Mouse (Mus musculus) frontal cortex, adult (tissue): ENCODE results near the gene Alpk3.

Experiments
- ATAC-seq: cut with Nextera tagmentation; 2 replicates; pipeline ENCODE4 v1.9.2; 2017; ENCODE audit warnings: mild to moderate bottlenecking, moderate library complexity, mixed read lengths; ENCODE audit not compliant: low TSS enrichment

The Alpk3 gene

DNA sequence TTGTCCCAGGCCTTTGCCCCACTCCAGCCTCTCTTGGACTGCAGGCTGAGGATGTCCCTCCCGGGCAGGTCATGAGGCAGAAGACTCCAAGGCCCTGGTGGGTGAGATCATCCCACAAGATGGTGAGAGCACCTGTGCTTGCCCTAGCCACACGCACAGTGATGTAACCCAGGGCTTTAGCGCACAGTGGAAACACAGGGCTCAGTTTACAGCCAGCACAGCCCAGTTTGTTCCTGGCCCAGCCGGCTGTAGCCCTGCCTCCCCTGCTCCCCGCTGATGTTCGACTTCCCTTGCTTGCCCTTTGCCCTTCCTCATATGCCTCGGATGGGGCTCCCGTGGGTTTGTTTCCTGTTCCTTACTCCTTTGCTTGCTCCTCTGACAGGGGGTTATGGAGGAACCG lies 17.1 kb downstream of the Alpk3 start:
- ATAC-seq = no peak

DNA sequence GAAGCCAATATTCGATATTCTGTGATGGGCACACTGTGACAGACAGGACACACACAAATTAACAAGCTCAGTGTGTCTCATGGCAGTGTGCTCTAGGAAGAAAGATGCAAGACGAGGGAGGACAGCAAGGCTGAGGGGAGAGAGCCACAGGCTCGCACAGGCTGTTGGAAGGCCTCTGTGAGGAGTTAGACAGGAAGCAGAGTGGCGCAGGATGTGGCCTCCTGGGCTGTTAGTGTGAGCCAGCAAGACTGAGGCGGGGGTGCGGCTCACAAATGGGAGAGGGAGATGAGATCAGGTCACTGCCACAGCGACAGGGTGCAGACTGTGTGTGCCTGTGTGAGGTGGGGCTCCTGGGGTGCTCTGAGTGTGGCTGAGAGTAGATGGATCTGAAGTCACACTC lies 17.9 kb downstream of the Alpk3 start:
- no peak for ATAC-seq

DNA sequence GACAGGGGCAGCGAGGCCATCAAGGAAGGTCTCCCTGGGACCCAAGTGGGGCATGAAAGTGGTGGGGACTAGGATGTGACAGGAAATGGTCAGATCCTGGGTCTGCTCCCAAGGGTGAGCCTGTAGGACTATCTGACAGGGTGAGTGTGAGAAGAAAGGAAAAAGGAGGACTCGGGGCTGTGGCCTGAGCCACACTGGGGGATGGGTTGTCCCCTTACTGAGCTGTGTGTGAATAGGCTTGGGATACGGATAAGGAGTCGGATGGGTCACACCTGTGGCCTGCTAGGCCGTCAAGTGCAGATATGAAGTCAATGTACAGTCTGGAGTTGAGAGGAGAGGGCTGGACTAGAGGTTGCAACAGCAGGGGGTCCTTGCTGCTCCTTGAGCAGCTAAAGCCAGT lies 18.3 kb downstream of the Alpk3 start:
- no peak for ATAC-seq

DNA sequence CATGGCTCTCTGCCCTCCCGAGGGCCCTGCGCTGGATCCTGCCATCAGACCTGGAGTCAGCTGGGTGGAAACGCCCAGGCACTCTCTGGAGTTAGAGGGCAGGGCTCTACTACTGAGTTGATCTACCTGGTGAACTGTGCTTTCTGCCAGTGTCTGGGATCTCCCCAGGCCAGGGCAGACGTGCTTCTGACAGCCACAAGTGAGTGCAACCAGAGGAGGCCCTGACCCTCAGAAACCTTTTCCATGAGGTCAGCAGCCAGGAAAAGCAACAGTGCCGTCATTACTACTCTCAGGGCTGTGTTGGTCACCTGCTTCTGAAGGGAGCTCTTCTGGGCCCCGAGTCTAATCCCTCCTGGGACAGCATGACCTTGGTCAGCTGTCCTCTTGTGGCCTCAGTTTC lies 19.6 kb downstream of the Alpk3 start:
- ATAC-seq = no peak

DNA sequence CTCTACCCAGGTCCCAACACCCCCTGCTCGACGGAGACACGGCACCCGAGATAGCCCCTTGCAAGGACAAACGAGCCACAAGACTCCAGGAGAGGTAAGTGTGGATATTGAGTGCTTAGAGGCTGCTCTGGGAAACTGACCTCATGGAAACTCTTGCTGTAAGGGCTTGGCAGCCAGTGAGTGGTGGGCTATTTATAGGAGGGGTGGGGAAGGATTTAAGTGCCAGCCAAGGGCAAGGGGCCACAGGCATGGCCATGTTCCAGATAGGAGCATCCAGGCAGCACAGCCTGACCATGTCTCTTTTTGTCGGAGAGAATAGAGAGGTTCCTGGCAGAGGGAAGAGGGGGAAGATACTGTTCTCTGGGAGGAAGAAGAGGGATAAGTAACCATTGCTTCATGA lies 21.3 kb downstream of the Alpk3 start:
- no peak for ATAC-seq

DNA sequence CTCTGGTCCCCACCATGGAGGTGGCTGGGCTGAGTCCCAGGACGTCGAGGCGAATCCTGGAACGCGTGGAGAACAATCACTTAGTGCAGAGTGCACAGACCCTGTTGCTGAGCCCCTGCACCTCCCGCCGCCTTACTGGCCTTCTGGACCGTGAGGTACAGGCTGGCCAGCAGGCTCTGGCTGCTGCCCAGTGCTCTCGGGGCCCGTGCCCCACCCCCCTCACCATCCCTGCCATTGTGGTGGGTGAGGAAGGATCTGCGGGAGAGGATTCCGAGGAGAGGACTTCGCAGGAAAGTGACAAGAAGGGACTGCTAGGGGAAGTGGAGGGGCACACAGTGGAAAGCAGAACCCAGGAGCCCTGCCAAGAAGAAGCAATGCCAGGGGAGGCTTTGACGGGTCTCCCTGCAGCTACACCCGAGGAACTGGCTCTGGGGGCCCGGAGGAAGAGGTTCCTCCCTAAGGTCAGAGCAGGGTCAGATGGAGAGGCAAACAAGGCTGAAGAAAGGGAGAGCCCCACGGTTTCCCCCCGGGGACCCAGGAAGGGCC lies 36.1 kb downstream of the Alpk3 start:
- no peak for ATAC-seq

DNA sequence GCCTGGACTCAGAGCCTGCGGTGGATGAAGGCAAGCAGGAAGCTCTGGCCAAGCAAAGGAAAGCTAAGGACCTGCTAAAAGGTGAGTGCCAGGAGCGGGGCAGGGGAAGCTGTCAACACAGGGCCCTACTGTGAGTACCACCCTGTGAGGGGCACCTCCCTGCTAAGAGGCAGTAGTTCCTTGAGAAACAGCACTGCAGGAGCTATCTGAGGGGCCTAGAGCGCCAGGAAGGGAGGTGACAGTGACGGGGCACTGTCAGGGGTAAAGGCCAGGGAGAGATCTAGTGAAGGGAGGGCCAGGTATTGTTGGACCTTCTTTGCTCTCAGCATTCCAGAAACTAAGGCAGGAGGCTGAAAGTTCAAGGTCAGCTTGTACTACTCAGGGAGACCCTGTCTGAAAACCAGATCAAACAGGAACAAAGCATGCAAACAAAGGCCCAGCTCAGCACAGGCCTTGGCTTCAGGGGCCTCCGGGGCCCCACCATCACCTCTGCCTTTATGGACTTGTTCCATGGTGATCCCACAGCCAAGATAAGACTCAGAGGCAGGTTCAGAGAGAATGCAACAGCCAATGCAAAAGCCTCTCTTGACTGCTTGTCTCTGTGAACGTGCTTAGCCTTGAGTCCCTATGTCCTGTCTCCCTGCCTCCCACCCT lies 36.8 kb downstream of the Alpk3 start:
- no peak for ATAC-seq

DNA sequence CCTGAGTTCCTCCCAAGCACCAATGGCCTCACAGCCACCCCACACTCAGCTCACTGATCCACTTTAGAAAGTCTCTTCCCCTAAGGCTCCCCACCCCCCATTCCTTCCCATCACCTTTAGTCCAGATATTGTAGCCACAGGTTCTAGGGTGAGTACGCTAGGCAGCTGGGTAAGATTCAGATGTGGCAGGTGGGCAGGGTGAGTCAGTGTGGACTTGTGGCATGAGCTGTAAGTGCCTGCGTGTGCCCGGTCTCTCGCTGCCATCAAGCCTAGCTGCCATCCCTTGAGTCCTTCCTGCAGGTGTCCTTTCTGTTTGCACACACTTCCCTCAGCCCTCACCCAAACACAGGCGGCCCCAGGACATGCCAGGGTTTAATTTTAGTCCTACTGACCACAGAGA lies 42.9 kb downstream of the Alpk3 start:
- ATAC-seq = no peak

DNA sequence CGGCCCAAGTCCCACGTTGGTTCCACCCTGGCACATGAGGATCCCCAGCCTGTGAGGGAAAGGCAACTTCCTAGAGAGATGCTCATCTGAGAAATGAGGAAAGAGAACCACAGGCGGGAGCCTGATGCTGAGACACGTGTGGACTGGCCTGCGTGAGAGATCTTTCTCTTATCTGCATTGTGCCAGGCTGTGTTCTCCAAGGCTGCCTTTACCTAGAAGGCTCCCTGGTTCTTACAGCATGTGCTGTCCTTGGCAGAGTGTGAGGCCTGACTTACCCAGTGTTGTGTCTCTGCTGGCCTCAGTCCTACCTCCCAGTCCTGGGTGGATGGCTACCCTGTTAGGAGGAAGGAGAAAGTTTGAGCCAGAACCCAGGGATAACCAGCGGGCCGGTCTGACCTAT lies 45.5 kb downstream of the Alpk3 start:
- no peak for ATAC-seq

DNA sequence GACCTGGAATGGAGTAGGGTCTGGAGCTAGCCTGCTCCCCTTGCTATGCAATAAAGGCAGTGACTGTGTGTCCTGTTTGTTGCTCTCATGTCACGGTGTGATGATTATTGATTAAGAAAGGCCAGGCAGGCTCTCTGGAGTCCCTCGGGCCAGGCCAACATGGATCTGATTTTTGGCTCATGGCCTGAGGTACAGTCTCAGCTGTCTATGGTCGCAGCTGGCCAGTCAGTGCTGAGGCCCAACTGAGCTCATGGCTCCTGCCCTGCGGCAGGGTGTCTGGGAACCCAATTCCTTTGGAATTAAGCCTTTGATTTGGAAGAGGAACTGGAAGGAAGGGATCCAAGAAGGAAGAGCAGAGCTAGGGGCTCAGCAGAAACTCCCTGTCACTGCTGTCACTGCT lies 48.1 kb downstream of the Alpk3 start:
- ATAC-seq = no peak

DNA sequence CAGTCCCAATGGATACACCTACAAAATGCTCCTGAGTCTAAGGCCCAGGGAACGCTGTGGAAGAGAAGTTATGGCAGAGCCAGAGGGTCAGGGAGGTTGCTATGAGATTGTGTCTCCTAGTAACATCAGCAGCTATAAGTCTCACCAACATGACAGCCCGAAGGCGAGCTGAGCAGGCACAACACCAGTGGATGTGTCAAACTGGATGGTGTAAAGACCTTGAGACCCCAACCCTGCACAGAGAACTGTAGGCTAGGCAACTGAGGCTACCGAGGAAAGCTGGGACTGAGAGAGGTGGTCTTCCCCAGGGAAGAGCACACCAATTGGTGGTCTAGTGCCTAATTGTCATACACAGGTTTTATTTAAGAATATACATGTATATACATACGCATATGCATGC lies 50.8 kb downstream of the Alpk3 start:
- ATAC-seq = no peak

DNA sequence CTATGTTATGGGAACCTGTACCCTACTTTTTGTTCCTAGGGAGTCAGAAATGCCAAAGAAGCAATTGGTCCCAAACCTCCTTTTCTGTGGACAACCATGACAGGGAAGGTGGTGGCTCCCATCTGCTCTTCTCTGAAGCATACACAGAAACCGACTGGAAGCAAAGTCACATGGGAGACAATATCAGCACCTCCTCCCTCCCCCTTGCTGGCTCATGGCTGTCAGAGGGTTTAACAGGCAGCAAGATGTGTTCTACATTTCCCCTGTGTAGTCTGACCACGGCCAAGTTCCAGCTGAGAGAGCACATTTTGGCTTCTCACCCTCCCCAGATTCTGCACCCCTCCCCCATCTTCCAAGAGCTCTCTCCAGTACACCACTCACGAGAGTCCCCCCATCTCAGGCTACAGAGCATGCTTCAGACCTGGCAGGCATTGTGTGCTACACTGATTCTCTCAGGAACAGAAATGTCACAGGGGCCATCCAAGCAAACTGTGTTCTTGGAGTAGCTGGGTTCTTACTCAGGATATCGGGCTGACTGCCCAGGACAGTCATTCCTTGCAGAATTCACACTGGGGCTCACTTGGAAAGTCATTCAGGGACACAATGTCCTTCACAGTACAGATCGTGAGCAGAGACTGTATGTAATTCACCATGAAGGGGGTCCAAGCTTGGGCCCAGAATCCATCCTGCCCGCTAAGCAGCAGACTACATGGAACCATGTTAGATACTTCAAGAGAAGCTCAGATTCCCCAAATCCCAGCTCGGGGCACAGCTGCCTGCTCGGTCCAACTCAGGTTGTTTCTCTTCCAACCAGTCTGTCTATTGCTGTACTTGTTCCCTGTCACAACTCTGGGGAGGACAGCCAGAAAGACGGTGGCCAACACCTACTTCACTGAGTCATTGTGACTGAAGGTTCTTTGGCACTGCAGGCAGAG lies 52.6 kb downstream of the Alpk3 start:
- no peak for ATAC-seq

DNA sequence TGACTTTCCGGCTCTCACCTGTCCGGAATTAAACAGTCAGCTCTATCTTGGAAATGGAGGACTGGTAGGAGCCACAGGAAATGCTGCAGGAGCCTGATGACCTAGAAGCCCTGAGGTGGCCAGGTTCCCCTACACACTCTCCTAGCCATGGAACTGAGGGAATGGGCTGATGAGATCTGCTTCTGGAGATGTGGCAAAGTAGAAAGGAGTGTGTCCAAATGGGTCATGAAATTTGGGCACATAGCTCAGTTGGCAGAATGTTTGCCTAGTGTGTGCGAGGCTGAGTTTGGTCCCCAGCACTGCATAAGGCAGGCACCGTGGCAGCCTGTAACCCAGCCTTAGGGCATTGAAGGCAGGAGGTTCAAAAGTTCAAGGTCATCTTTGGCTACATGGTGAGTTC lies 53.4 kb downstream of the Alpk3 start:
- ATAC-seq = no peak

DNA sequence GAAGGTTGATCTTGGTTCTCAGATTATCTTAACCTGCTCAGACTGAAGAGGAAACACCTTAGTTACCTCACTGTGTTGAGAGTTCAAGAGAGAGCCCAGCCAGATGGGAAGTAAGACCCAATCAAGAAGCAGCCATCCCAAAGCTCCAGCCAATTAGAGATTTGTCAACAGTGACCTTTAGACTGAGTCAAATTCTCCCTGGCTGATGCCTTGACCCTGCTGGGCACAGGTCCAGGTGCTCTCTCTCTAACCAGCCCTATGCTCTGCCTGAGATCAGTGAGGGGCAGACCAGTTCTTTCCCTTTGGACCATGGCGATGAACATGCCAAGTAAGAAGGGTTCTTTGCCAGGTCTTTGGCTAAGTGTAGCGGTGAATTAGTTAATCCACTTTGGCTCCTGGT lies 54.3 kb downstream of the Alpk3 start:
- no peak for ATAC-seq

DNA sequence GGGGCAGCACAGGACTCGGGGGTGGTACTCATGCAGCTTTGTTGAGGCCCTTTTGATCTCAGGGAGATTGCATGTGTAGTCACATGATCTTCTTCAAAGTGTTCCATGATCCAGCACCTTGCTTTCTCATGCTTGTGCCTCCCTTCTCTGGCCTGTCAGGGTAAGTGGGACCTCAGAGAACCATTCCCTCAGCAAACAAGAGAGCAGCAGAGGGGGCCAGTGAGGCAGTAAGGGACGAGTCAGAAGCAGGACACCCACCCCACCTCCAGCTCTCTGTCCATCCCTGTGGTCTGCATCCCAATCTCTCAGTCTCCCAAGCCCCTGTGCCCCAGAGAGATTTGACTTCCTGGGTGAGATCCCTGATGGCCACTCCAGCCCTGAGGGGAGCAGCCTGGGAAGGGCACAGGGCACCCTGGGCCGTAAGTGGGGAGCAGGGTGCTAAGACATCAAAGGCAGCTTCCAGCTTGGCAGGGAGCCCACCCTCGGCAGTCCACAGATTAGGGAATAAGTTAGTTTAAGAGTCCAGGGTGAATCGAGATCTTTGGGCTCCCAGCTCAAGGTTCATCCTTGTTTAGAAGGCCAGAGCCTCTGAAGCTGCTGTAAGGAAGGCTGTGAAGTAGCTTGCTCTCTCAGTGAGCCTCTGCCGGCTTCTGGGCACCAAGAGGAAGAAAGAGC lies 55.4 kb downstream of the Alpk3 start:
- ATAC-seq = no peak

DNA sequence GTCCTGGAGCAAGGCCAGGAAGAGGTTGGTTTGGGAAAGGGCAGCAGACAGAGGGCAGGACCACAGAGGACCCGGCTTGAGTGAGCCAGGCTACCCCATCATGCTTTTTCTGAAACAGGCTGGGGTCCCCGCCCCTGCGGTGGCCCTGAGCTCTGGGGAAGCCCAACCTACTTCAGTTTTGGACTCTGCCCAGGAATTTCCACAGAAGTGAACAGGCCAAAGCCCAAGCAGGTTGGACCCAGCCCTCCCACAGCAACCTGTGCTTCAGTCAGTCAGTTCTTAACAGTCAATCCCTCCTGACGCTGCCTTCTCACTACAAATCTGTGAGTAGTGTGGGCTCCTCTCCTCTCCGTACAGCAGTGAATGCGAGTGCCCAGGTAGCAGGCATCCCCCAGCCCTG lies 57.2 kb downstream of the Alpk3 start, which contains the start of gene Slc28a1:
Gene Slc28a1, plus strand, starts transcription at position 245 of the 400 bp plus-strand sequence.
- no peak for ATAC-seq

DNA sequence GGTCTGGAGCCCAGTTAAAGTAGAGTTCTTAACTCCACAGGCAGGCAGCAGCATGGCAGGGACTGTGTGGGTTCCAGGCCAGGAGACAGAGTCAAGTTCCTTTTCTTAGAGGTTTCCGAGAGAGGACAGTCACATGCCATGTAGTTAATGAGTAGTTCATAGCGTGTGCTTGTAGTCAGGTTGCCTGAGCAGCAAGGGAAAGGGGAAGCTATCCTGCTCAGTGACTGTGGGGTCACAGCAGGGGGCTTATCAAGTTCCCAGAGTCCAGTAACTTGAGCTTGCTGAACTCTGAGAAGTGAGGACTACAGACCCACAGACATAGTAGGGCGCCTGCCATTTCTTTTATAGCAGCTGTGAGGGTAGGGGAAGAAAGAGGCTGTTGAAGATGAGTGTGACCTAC lies 63.7 kb downstream of the Alpk3 start:
- no peak for ATAC-seq

DNA sequence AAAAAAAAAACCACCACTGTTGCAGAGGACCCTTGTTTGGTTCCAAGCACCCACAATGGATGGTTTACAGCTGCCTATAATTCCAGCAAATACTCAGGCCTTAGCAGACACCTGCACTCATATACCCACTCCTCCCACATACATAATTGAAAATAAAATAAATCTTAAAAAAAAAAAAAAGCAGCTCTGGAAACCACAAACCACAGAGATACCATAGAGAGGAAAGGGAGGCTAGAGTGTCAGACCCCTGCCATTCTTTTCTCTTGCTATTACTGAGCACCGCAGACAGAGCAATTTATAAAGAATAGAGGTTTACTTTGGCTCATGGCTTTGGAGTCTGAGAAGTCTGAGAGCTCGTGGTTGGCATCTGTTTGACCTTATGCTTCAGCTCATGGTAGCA lies 65.4 kb downstream of the Alpk3 start:
- no peak for ATAC-seq

DNA sequence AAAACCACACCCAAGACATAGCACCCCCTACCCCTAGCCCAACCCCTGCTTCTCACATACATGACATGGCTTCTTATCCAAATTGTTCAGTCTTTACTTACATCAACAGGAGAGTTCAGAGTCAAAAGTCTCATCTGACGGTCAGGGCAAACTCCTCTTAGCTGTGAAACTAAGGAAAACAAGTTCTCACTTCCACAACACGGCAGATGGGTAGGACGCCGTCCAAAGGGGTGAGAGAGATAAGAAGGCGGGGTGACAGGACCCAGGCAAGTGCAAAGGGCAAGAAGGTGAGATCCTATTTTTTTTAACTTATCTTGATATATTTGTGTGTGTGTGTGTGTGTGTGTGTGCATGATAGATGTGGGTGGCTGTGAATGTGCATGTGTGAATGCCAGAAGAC lies 66.2 kb downstream of the Alpk3 start:
- ATAC-seq = no peak

DNA sequence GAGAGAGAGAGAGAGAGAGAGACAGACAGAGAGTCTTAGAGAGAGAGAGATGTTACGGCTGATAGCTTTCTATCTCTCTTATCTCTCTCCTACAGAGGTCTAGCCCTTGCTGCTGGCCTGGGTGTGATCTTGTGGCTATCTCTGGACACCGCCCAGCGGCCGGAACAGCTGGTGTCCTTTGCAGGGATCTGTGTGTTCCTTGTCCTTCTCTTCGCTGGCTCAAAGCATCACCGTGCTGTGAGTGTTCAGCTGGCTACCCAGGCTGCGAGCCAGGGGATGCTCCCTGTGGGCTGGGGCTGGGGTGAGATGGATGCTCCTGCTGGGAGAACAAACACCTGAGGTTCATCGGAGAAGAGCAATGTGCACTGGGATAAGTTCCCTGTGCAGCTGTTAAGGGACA lies 67.4 kb downstream of the Alpk3 start:
- ATAC-seq = no peak

DNA sequence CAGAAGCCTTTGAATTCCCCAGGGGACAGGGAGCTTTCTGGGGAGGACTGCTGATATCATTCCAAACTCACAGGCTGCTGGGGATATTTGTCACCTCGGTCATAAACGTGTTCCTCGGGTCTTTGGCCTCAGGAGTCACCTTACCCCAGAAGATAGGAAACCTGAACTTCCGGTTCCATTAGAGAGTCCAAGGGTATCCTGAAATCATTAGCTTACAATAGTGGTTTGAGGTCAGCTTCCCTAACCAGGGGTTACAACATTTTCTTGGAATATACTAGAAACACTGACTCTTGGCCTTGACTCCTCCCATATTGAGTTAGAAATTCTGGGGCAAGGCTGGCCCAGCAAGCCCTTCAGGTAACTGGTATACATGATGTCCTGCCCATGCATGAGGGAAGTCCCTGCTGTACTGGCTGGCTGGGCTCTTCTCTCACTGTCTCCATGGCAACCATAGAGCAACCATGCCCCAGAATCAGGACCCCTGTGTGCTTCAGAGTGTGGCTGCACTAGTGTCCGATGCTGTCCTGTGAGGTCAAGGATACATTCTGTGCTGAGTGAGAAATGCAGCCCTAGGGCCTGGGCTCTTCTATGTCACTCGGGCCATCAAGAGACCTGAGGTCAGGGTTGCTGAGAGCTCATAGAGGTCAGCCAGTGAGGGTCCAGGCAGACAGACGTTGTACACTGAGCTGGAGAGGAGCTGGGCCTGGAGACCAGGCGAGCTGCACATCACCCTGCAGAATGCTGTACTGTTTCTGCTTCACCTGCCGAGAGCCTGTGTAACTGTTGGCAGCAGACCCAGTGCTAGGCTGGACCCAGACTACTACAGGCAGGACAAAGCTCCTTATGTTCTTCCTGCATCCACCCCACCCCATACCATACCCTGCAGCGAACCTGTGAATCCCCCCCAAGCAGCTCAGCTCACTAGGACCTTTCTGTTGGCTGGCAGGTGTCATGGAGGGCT lies 68.1 kb downstream of the Alpk3 start:
- ATAC-seq = no peak
